Mouse (Mus musculus): ENCODE results near the gene Trim7. TPM values are rescaled to one million over a fixed set of nuclear protein-coding genes. Genes with fewer than 3 reads are reported as not detected.
A peak's percentile ranks its signal among the peaks of the same experiment; 100 is the strongest.

The Trim7 gene
- total and polyA plus RNA-seq, 2 experiments from 2014 or later = 3.7 to 7.7 TPM

DNA sequence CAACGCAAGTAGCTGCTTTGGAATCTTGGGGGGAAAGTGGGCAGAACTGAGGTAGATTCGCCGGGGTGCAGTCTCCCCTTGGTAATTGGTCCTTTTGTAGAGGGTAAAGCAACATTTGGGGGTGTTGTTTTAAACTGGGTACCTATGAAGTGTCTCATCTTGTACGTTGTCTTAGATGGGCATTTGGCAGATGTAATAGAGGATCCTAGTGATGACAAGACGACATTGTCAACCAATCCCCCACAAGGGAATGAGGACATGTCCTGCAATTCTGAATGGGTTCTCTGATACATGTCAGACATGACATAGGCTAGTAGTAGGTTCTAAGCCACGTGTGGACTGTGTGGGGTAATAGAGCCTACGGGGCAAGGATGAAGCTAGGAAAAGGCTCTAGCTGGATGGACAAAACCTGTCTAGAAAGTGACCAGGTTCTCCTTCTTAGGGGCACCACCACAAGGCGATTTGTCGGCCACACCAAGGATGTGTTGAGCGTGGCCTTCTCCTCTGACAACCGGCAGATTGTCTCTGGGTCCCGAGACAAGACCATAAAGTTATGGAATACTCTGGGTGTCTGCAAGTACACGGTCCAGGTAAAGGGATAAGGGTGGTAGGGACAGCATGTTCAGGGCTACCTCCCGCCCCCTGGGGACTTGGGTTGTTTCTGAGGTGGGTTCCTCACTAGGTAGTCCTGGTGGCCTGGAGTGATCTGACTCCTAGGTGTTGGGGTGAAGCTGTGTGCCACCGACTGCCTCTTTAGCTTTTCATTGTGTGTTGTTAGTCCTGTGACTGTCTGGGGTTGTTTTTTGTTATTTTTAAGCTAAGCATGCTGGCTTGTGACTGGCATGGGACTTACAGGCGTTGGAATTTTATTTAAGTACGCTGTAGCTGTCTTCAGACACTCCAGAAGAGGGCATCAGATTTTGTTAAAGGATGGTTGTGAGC lies 23.8 kb upstream of the Trim7 start:
- no peak for TF ChIP-seq CTCF (IDR thresholded peaks at IDR 0.05; ENCODE audit: low read depth)
- 78% methylated on average over 17 of the region's 17 CpGs for WGBS
- H3K27ac ChIP-seq = no peak overlapping the region

DNA sequence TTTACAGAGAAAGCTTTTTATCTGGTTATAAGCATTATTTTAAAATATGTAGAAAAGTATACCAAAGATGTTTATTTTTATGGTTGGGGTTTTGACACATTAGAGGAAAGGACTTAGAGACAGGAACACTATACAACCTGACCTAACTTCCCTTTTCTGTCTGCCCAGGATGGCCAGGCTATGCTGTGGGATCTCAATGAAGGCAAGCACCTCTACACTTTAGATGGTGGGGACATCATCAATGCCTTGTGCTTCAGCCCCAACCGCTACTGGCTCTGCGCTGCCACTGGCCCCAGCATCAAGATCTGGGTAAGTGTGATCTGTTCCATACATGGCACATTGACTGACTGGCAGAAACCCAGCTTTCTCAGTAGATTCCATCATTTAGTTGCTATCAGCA lies 22.0 kb upstream of the Trim7 start:
- no peak overlapping the region for H3K4me3 ChIP-seq (ENCODE audit: low read length)
- no peaks in the 10 kb centered on the region for H3K9me3 ChIP-seq (ENCODE audit: low read length)
- 95% methylated on average over 2 of the region's 2 CpGs for WGBS
- H3K9ac ChIP-seq (replicated peaks; ENCODE audit: low read length) = no peak overlapping the region
- TF ChIP-seq CTCF (IDR thresholded peaks at IDR 0.05; ENCODE audit: low read depth) = no peak
- H3K4me2 ChIP-seq (ENCODE audit: low read depth, low read length) = no peak overlapping the region
- H3K27ac ChIP-seq = no peak overlapping the region
- H3K27me3 ChIP-seq (ENCODE audit: insufficient read depth, low read length) = no peaks in the 10 kb centered on the region
- DNase-seq (ENCODE audit: low spot score) (no peak), ATAC-seq (no peak)
- peaks cover 60% of the 10 kb centered on the region for H3K36me3 ChIP-seq (ENCODE audit: insufficient read depth, low read length)
- peaks cover 12% of the 10 kb centered on the region; the same call in 1 of the 2 replicates for H3K4me1 ChIP-seq (ENCODE audit: insufficient read depth, low read length)

More for the DNA sequence above, 23.8 kb upstream of the Trim7 start:
- ATAC-seq (no peak), DNase-seq (ENCODE audit: low spot score) (no peak)
- Histone ChIP-seq H3K27me3 (ENCODE audit: insufficient read depth, low read length) (no peaks in the 10 kb centered on the region), H3K4me1 (ENCODE audit: insufficient read depth, low read length) (peaks cover 12% of the 10 kb centered on the region), H3K4me3 (ENCODE audit: low read length) (peak overlapping the region; percentile 86), H3K9me3 (ENCODE audit: low read length) (no peaks in the 10 kb centered on the region), H3K36me3 (ENCODE audit: insufficient read depth, low read length) (peaks cover 42% of the 10 kb centered on the region), H3K4me2 (ENCODE audit: low read depth, low read length) (peak overlapping the region; percentile 93), H3K9ac (replicated peaks; ENCODE audit: low read length) (peak overlapping the region; percentile 78)

DNA sequence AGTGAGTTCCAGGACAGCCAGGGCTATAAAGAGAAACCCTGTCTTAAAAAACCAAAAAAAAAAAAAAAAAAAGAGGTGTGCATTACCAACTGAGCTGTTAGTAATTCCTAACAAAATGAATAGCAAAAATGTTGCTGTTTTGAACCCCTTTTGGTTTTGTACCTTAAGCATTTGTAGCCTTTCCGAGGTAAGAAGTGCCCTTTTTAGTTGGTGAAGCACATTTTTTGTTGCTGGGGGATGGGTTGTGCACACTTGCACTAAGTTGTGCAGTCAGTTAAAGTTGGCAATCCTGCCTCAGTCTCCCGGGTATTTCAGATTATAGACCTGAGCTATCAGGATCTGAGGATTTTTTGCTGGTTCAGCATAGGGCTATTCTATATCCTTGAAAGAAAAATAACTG lies 21.0 kb upstream of the Trim7 start:
- Histone ChIP-seq H3K9me3 (ENCODE audit: low read length) (no peaks in the 10 kb centered on the region), H3K4me3 (ENCODE audit: low read length) (no peak overlapping the region), H3K36me3 (ENCODE audit: insufficient read depth, low read length) (peaks cover 66% of the 10 kb centered on the region), H3K4me1 (ENCODE audit: insufficient read depth, low read length) (peaks cover 12% of the 10 kb centered on the region; the same call in 1 of the 2 replicates), H3K4me2 (ENCODE audit: low read depth, low read length) (no peak overlapping the region), H3K27me3 (ENCODE audit: insufficient read depth, low read length) (no peaks in the 10 kb centered on the region), H3K27ac (no peak overlapping the region), H3K9ac (replicated peaks; ENCODE audit: low read length) (no peak overlapping the region)
- ATAC-seq = no peak
- WGBS = 83% methylated on average over 2 of the region's 2 CpGs
- DNase-seq (ENCODE audit: low spot score) = no peak
- no peak for TF ChIP-seq CTCF (IDR thresholded peaks at IDR 0.05; ENCODE audit: low read depth)

DNA sequence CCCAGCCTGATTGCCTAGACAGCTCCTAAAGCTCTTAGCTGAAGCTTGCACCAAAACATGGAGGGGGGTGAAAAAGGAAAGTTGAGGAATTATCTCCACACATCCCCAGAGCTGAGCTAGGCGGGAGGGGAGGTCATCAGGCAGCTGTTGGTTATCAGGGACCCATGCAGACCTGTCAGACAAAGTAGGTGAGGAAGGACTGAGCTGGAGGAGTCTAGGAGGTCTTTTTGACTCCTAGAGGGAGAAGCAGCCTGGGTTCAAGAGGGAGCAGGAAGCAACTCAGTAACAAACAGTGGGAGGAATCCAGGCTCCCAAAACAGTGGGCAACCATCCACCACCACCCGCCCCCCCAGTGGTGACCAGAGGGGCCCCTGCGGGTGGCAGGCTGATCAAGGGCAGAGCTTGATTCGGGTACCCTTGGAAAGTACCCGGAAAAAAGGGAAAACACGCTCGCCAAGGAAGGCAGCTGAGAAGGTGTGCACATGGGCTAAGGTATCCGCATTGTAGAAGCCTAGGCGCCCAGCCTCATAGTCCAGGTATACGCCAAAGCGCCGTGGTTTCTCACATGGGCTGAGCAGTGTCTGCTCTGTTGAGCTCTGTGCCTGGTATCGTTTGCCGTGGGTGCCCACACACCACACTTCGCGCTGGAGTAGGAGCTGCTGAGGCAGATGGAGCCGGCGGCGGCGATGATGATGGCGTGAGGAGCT lies 18.9 kb upstream of the Trim7 start:
- Histone ChIP-seq H3K9me3 (ENCODE audit: low read length) (no peaks in the 10 kb centered on the region), H3K4me2 (ENCODE audit: low read depth, low read length) (no peak overlapping the region), H3K36me3 (ENCODE audit: insufficient read depth, low read length) (peaks cover 82% of the 10 kb centered on the region), H3K27me3 (ENCODE audit: insufficient read depth, low read length) (no peaks in the 10 kb centered on the region), H3K4me3 (ENCODE audit: low read length) (no peak overlapping the region), H3K27ac (no peak overlapping the region), H3K9ac (replicated peaks; ENCODE audit: low read length) (no peak overlapping the region), H3K4me1 (ENCODE audit: insufficient read depth, low read length) (0 out of 2 replicates have a peak, but pooled peaks cover 3% of the 10 kb centered on the region)
- WGBS = 62% methylated on average over 21 of the region's 21 CpGs
- ATAC-seq (peak; percentile 41), DNase-seq (ENCODE audit: low spot score) (no peak)
- no peak for TF ChIP-seq CTCF (IDR thresholded peaks at IDR 0.05; ENCODE audit: low read depth)

DNA sequence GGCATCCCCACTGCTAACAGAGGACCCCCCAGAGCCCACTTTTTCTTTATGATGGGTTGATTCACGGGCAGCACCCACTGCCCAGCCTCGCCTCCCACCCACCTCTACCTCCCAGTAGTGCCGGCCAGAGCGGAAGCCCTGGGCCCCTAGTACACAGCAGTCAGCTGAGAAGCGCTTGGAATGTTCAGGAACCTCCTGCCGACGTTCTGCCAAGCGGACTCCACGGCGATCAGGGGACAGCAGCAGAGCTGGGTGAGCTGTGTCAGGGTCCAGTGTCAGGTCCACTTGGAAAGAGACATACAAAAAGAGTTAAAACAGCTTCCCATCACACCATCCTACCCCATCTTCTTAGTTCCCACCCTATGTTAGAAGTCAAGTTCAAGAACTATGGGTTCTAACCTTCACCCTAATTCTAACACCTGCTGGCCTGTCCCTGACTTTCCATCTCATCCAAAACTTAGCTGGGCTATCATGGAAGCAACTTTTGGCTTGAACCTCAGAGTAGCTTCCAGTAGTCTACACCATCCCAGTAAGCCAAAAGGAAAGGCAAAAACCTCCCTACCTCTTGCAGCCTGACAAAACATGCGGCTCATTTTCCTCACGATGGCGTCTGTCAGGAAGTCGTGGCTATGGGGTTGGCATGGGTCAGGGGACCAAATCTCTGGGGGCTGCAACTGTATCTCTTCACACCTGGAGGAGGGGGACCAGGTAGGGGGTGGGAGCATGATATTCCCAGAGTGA lies 18.2 kb upstream of the Trim7 start:
- Histone ChIP-seq H3K4me1 (ENCODE audit: insufficient read depth, low read length) (no peaks in the 10 kb centered on the region), H3K9ac (replicated peaks; ENCODE audit: low read length) (no peak overlapping the region), H3K4me2 (ENCODE audit: low read depth, low read length) (no peak overlapping the region), H3K36me3 (ENCODE audit: insufficient read depth, low read length) (peaks cover 87% of the 10 kb centered on the region), H3K27ac (no peak overlapping the region), H3K27me3 (ENCODE audit: insufficient read depth, low read length) (no peaks in the 10 kb centered on the region), H3K4me3 (ENCODE audit: low read length) (no peak overlapping the region), H3K9me3 (ENCODE audit: low read length) (no peaks in the 10 kb centered on the region)
- WGBS = 63% methylated on average over 14 of the region's 14 CpGs
- no peak for TF ChIP-seq CTCF (IDR thresholded peaks at IDR 0.05; ENCODE audit: low read depth)
- ATAC-seq (peak; percentile 13; the same call in 1 of the 2 replicates), DNase-seq (ENCODE audit: low spot score) (no peak)

DNA sequence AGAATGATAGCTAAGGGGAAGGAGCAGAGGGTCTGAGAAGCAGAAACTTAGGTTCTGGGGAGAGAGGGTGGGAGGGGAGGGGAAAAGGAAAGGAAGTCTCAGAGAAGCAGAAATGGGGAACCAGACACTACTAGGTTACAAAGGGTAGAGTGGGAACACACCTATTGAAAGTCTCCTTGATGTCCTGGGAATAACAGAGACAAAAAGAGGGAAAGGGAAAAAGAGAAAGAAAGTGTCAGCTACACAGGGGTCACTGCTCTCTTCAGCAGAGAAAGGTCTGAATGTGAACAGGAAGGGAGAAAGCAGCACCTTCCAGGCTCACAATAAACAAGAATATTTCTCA lies 17.7 kb upstream of the Trim7 start:
- no peak overlapping the region for H3K4me3 ChIP-seq (ENCODE audit: low read length)
- no peaks in the 10 kb centered on the region for H3K9me3 ChIP-seq (ENCODE audit: low read length)
- H3K4me1 ChIP-seq (ENCODE audit: insufficient read depth, low read length) = no peaks in the 10 kb centered on the region
- TF ChIP-seq CTCF (IDR thresholded peaks at IDR 0.05; ENCODE audit: low read depth) = no peak
- no peak overlapping the region for H3K4me2 ChIP-seq (ENCODE audit: low read depth, low read length)
- H3K36me3 ChIP-seq (ENCODE audit: insufficient read depth, low read length) = peaks cover 83% of the 10 kb centered on the region
- no peak overlapping the region for H3K27ac ChIP-seq
- H3K27me3 ChIP-seq (ENCODE audit: insufficient read depth, low read length) = no peaks in the 10 kb centered on the region
- ATAC-seq = no peak
- no peak for DNase-seq (ENCODE audit: low spot score)
- H3K9ac ChIP-seq (replicated peaks; ENCODE audit: low read length) = no peak overlapping the region
